Mouse (Mus musculus) retina, postnatal 7 days (tissue): Measurements from ENCODE around the gene Gm19345.

Source experiments
- DNase-seq: peaks from one replicate; pipeline ENCODE4 v3.0.0-alpha.2; 2012; ENCODE audit warnings: low read depth, low spot score

Gm19345 gene

GRCm38 (mm10) chr7:19851858-19852570 is at the start of gene Gm19345:
TSS of gene Gm19345 (plus strand) at chr7:19852003.
- no peak for DNase-seq

DNA sequence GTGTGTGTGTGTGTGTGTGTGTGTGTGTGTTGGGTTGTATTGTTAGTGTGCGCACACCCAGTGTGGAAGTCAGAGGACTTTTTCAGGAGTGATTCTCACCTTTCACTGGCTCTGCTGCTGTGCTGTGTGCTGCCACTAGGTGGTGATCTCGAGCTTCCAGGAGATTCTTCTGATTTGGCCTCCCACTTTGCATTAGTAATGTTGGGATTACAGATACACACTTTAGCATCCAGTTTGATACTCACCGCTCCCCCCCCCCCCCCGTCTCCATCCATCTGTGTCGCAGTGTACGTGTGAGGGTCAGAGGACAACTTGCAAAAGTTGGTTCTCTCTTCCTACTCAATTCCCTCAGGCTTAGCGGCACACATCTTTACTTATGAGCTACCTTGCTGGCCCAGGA is 48.8 kb upstream of the Gm19345 start:
- no peak for DNase-seq

DNA sequence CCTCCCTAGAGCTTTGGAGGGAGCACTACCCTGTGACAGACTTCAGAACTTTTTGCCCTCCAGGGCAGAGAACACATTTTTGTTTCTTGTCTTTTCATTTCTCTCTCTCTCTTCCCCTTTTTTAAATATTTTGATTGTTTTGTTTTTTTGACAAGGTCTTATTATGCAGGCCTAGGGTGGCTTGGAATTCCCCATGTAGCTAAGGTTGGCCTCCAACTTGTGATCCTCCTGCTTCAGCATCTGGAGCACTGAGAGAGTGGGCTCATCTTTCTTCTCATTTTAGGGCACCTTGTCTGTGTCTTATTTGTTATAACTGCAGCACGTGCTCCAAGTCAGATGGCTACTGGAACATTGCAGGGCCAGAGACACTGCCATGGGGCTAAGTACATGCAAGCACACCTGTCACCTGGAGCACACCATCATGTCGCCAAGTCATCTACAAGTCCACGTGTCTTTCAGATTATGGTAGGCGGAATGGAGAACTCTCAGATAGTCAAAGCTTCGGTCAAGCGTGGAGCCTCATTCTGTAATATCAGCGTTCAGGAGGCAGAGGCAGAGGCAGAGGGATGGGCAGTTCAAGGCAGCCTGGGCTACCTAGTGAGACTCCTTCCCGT is 45.3 kb upstream of the Gm19345 start:
- no peak for DNase-seq

GRCm38 (mm10) chr7:19809369-19809768 is 42.4 kb upstream of the Gm19345 start:
- DNase-seq: no peak

- no peak for DNase-seq
These were observed 40.7 kb upstream of the Gm19345 start for GRCm38 (mm10) chr7:19811114-19811513.

GRCm38 (mm10) chr7:19813161-19813560 is 38.6 kb upstream of the Gm19345 start:
- no peak for DNase-seq

DNA sequence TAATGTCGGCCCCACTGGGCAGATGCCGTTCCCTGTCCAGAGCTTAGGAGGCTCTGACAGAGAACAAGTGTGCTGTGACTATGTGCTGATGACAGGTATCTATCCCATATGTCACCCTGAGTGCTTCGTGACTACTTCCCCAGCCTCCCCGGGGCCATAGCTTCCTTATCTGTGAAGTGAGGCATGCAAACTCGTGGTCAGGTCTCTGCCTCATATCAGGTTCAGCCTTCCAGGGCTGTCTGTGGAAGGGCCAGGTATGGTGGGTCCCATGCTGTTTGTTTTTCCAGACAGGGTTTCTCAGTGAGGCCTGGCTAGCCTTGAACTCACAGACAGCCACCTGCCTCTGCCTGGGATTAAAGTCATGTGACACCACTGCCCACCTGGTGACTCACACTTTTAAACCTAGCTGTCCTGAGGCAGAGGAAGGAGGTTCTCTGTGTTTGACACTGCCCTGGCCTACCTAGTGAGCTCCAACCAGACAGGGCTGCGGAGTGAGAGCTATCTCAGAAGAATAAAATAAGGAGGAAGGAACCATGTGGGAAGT is 38.2 kb upstream of the Gm19345 start:
- no peak for DNase-seq

DNA sequence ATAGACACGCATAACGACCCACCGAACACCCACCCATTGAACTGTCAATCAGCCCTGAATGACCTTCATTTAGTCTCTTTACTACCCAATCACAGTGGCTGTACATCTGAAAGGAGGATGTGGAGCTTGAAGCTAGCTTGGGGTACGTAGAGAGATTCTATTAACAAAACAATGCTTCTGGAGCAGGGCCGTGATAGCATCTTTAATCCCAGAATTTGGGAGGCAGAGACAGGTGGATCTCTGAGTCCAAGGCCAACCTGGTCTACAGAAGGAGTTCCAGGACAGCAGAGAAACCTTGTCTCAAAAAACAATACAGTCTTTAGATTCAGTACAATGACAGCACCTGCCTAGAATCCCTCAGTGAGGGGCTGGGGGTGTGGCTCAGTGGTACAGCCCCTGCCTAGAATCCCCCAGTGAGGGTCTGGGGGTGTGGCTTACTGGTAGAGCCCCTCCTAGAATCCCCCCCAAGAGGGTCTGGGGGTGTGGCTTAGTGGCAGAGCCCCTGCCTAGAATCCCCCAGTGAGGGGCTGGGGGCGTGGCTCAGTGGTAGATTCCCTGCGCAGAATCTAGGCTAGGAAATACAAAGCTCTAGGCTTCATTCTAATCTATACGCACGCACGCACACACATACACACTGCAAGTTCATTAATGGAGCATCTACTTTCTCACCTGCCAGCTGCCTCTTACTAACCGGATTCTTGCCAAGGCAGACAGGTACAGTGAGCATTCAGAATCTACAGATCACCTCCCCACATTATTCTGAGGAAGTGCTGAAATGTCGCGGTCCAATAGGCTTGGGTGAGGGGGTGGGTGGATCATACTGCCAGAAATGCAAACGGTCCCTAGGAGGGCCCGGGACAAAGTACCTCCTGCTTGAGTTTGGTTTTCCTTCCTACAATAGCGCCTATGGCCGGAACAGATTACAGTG is 36.2 kb upstream of the Gm19345 start:
- DNase-seq: no peak

GRCm38 (mm10) chr7:19816224-19816771 is 35.5 kb upstream of the Gm19345 start:
- no peak for DNase-seq

- no peak for DNase-seq
These were observed 34.3 kb upstream of the Gm19345 start for GRCm38 (mm10) chr7:19817382-19818105.

- DNase-seq: no peak
These were observed 33.4 kb upstream of the Gm19345 start for GRCm38 (mm10) chr7:19818440-19818839.

GRCm38 (mm10) chr7:19818875-19819274 is 32.9 kb upstream of the Gm19345 start:
- no peak for DNase-seq

- DNase-seq: no peak
These were observed 31.3 kb upstream of the Gm19345 start for GRCm38 (mm10) chr7:19820347-19821048.

DNA sequence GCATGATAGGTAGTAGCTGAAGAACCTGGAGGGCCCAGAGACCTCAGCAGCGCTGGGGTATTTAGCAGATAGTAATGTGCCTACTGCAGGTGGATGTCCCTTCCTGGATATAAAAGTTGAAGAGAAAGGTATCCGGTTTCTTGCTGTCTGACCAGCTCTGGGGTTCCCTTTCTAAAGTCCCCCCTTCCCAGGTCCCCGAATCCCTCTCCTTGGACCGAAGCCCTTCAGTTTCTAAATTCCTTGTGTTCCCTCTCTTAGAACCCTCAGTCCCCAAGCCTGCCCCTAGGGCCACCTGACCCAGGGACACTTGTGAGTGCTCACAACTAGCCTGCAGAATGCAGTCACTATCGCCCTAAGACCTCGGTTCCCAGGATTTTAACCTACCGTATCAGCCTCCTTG is 30.2 kb upstream of the Gm19345 start:
- no peak for DNase-seq

DNA sequence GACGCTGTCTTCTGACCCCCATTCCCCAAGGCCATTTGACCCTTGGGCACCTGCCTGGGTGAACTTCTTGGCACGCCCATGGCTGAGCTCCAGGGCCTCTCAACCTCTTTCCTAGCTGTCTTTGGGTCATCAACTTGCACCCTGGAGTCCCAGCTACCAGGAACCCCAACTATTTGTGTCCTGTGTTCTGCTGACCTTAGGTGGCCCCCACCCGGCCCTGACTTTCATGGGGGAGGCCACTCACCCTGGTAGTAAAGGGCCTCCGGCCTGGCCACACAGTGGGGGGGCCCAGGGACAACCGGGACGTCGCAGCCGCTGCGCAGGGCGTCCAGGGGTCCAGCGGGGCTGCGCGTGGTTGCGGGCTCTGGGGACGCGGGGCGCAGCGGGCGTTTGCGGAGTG is 29.6 kb upstream of the Gm19345 start:
- no peak for DNase-seq

DNA sequence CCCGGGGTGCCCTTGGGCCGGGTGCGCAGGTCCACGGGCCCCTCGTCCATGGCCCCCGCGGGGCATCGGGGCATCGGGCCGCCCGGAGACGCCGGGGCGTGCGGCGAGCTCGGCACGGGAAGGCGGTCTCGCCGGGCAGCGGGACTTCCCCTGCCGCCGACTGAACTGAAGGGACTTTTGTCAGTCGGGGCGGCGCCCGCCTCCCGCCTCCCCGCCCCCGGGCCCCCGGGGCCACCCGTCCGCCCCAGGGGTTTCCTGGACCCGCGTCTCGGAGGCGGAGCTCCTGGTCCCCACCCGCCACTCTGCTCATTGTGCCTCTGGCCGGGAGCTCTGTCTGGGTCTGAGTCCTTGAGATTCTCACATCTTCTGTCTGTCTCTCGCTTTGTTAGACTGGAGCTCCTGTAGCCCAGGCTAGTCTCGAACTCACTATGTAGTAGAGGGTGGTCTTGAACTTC is 29.2 kb upstream of the Gm19345 start, which contains the start of gene Bcl3:
TSS of gene Bcl3 (minus strand) at position 167 of the 455 bp plus-strand sequence.
- no peak for DNase-seq

GRCm38 (mm10) chr7:19823256-19824181 is 28.3 kb upstream of the Gm19345 start:
- DNase-seq: no peak

DNA sequence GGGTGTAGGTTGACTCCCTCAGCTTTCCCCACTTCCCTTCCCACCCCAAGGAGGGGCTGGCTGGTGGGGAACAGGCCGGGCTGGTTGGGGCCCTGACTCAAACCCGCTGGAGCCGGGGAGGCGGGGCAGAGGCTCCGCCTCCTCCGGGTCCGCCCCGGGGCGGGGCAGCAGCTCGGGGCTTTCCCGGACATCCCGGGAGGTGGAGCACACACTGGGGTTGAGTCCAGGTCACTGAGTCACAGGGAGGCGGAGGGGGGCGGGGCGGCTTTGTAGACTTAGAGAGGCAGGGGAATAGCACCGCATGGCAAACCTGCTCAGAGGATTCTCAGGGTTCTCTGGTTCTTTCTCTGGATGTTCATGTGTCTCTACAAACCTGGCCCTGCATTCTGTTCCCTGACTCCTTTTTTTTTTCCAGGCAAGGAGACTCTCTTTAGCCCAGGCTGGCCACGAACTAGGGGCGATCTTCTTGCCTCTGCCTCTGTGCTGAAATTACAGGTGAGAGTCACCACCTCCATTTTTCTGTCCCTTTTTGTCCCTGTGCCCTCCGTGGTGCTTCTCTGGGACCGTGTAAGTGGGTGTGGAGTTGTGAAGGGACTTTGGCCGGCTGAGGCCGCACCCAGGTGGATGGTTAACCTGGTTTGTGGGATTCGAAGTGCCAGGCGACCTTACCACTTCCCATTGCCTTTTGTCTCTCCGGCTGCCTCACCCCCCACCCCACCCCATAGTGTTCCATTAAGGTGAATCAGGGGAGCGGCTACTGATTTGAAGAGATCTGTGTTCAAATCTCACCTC is 27.4 kb upstream of the Gm19345 start:
- no peak for DNase-seq
